Mouse (Mus musculus) bone marrow, adult 2 months (tissue): ENCODE measurements around the gene Prkd1. TPM values are rescaled to one million over a fixed set of nuclear protein-coding genes. Genes with fewer than 3 reads are reported as not detected.

Source experiments
- H3K27ac ChIP-seq: fragments of 200-500 bp; 2 replicates; pipeline ENCODE4 v1.5.1; 2012; ENCODE audit warnings: low read depth, mild to moderate bottlenecking, control low read depth, inconsistent platforms, low read length; ENCODE audit not compliant: control insufficient read depth, poor library complexity, insufficient read depth
- H3K4me1 ChIP-seq: fragments of 200-500 bp; 2 replicates; pipeline ENCODE4 v1.6.1; 2011; ENCODE audit warnings: low read length; ENCODE audit not compliant: control insufficient read depth, insufficient read depth
- H3K4me3 ChIP-seq: fragments of 200-500 bp; replicated peaks from 2 replicates; pipeline ENCODE3; 2011; ENCODE audit warnings: mild to moderate bottlenecking, low read depth, low read length, control low read depth; ENCODE audit not compliant: control insufficient read depth
- CTCF ChIP-seq: fragments of 200-500 bp; IDR thresholded peaks from 2 replicates; pipeline ENCODE4 v1.5.1; 2011; ENCODE audit warnings: low read length, control low read depth; ENCODE audit not compliant: control insufficient read depth, insufficient read depth
- POLR2A ChIP-seq: fragments of 200-500 bp; IDR thresholded peaks from 2 replicates; pipeline ENCODE4 v1.6.1; 2011; ENCODE audit warnings: low read depth, mild to moderate bottlenecking, control low read depth, low read length, borderline replicate concordance; ENCODE audit not compliant: control insufficient read depth
- WGBS: fragments of 180-500 bp; shearing (Covaris S2); methylation state at CpG from one replicate; pipeline ENCODE4 v1.1.7; 2018; 5-methylcytosine and 5-hydroxymethylcytosine counted together
- polyA plus RNA-seq: library from polyadenylated mRNA; stranded (reverse); fragments of >200 nt; gene quantifications from 2 replicates; pipeline ENCODE4 v1.2.4, GENCODE M21; 2011; ENCODE audit warnings: low replicate concordance; ENCODE audit not compliant: missing spikeins, insufficient read depth, insufficient read length

Prkd1 gene
- polyA plus RNA-seq, 1 experiment = 0.55 TPM

DNA sequence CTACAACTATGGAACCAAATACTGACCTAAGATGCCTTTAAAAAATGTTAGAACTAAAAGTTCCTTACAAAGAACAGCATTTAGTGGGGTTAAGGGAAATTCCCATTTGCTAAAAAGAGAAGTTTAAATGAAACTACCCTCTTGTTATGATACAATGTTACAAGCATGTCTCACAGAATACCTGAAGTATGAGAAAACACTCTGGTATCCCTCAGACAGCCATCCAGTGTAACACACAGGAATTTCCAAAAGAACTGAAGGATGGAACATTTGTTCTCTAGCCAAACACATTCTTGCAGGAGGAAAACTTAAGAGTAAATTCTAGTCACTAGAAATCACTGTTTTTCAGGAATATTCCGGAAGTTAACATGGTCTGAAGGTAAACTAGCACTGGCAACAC lies 33.0 kb downstream of the Prkd1 start:
- no peak for TF ChIP-seq POLR2A
- no peak for TF ChIP-seq CTCF
- no peak overlapping the region for H3K4me3 ChIP-seq
- no peak overlapping the region for H3K27ac ChIP-seq
- WGBS = 68% methylated on average over 1 of the region's 1 CpGs
- no peaks in the 10 kb centered on the region for H3K4me1 ChIP-seq

DNA sequence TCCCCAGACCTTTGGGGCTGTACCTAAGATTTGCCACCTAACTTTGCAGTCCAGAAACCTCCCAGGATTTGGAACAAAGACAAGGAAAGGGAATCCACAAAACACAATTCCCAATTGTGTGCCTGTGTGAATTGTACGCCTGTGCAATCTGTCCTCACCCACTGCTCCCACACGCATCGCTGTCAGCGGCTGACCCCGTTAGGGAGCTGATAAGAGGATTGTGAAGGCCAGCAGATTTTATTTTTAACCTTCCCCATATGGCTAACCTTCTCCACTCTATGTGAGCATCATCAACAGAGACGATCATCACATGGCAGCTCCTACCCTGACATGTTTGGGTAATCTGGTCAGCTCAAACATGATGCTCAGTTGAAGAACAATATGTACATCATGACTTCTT lies 34.6 kb downstream of the Prkd1 start:
- WGBS = 80% methylated on average over 6 of the region's 6 CpGs
- no peak for TF ChIP-seq POLR2A
- Histone ChIP-seq H3K27ac (no peak overlapping the region), H3K4me1 (no peaks in the 10 kb centered on the region), H3K4me3 (no peak overlapping the region)

DNA sequence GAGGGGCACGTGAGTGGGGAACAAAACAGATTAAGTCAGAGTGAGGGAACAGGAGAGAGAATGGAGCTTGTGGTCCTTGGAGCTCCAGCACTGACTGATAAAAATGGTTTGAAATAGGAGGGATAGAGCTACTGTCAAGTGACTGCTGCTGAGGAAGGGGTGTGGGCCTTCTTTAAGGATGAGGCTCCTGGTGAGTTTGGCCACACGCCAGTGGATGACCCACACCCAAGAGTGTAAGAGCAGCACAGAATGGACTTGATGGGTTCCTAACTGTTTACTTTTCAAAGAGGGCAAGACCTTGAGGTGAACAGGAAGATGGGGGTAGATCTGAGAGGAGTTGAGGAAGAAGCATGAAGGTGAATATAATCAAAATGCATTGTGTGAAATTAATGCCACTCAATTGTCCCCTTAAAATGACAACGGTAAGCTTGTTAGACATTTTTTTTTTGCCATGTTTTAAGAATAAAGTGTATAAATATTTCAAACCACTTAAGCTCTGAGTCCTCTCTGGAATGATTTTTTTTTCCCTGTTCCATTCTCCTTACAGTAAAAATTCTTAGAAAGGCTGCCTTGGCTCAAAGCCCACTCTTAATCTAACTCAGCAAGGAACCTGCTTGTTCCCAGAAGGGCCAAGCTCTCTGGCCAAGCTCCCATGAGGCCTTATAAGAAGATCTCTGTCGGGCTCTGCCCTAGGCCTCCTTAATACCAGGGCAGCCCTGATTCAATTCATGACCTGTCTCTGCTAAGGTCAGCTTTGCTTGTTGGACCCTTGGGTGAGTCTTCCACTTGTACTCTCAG lies 42.0 kb downstream of the Prkd1 start:
- H3K4me3 ChIP-seq = no peak overlapping the region
- 77% methylated on average over 4 of the region's 4 CpGs for WGBS
- H3K4me1 ChIP-seq = no peaks in the 10 kb centered on the region
- no peak overlapping the region for H3K27ac ChIP-seq
- no peak for TF ChIP-seq POLR2A
- no peak for TF ChIP-seq CTCF

DNA sequence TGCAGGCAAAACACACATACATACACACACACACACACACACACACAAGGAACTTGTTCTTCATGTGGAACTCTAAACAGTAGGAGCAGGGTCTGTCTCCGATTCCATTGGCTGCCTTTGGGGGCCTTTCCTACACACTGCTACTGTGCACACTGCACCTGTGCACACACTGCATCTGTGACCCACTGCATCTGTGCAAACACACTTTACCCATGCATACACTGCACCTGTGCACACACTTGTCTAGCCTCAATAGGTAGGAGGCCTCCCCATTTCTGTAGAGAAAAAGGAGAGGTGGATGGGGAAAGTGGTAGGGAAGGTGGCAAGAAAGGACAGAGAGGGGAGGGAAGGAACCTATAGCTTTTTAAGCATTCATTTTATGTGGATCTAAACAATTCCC lies 49.5 kb downstream of the Prkd1 start:
- Histone ChIP-seq H3K27ac (no peak overlapping the region), H3K4me1 (no peaks in the 10 kb centered on the region), H3K4me3 (no peak overlapping the region)
- TF ChIP-seq POLR2A (no peak), CTCF (no peak)
- 77% methylated on average over 1 of the region's 1 CpGs for WGBS

DNA sequence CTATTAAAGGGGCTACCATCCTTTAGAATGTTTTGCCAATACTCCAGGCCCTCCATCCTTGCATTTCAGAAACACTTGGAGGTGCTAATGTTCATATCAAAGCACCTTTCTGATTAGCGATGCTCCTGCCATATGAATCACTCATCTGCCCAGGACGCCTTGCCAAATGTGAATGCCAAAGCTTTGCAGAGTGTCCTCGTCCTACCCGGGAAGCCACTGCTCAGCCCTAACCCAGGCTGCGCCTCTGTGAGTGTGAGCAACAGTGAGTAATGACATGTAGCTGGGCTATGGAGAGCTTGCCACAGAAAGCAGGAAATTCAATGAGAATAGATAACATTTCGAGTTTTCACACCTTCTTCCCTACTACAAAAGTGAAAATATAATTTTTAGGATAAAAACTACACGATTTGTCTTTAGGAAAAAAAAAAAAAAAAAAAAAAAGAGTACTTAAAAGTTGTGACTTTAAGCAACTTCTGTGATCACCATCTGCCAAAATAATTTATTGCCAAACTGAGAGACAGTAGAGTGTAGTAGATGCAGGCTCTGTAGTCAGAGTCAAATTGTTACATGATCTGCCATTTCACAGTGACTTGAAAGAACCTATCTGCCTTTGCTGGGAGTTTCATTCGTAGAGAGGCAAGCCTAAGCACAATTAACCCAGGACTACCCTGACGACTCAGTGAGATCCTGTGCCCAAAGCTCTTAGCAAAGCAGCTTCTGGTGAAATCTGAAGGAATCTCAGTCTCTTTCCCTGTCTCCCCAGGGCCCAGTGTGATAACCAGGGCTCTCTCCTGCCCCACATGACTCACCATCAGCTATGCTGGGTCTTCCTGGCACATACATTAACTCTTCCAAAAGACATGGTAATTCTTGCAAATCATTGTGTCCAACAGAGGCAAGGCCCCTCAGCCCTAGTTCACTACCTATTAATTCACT lies 50.6 kb downstream of the Prkd1 start:
- Histone ChIP-seq H3K4me3 (no peak overlapping the region), H3K4me1 (no peaks in the 10 kb centered on the region), H3K27ac (no peak overlapping the region)
- WGBS = 66% methylated on average over 9 of the region's 9 CpGs
- no peak for TF ChIP-seq CTCF
- no peak for TF ChIP-seq POLR2A

DNA sequence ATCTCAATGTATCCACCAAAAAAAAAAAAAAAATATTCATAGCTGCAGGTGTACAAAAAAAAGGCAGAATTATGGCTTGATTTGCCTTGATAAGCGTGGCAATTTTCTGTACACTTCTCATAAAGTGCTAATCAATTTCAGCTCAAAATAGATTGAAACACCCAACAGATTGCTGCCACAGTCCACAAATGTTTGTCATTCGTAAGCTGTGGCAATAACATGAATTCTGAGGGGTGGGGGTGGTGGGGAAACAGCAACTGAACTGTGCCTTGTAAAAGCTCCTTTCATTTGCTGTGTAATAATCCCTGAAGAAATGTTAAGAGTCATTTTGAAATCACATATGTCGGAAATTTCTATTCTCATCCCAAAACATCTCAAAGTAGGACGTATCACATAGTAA lies 51.4 kb downstream of the Prkd1 start:
- Histone ChIP-seq H3K27ac (no peak overlapping the region), H3K4me1 (no peaks in the 10 kb centered on the region), H3K4me3 (no peak overlapping the region)
- 79% methylated on average over 4 of the region's 4 CpGs for WGBS
- TF ChIP-seq CTCF (no peak), POLR2A (no peak)

DNA sequence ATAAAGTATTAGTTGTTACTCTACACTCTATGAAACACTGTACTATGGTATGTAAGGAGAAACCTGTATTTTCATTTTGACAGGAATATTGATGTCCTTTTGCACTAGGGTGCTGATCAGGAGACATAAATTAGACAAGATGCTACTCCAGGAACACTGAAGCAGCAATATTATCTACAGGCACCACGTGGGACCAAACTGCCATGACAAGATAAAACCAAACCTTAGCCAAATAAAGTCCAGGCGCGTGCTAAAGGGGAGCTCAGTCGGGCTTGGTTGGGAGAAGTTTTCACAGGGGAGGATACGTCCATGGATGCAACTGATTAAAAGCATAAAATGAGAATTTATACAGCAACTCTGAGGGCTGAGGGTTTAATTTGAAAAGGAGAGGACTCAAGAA lies 53.1 kb downstream of the Prkd1 start:
- no peak overlapping the region for H3K4me3 ChIP-seq
- no peak for TF ChIP-seq CTCF
- no peak for TF ChIP-seq POLR2A
- WGBS = 74% methylated on average over 5 of the region's 5 CpGs
- no peak overlapping the region for H3K27ac ChIP-seq
- no peaks in the 10 kb centered on the region for H3K4me1 ChIP-seq

DNA sequence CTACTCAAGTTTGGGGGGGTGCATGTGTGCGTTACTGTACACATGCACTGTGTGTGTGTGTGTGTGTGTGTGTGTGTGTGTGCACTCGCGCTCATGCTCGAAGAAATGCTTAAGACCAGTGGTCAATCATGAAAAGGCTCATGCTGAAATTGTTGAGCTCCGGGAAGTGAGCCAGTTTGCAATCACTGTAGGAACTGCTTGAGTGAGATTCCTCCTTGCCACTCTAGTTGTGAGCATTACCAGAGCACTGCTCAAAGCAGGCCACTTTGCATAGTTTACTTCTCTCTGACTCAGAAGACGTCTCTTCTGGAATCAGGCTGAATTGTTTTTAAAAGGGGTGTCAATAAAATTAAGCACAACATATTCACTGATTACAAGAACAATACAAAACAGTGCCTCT lies 54.4 kb downstream of the Prkd1 start:
- H3K27ac ChIP-seq = no peak overlapping the region
- WGBS = 83% methylated on average over 6 of the region's 6 CpGs
- H3K4me1 ChIP-seq = no peaks in the 10 kb centered on the region
- TF ChIP-seq POLR2A (no peak), CTCF (no peak)
- no peak overlapping the region for H3K4me3 ChIP-seq
